Mouse (Mus musculus) ovary, adult 10 weeks (tissue): ENCODE measurements around the gene Elovl3. TPM values are rescaled to one million over a fixed set of nuclear protein-coding genes. Genes with fewer than 3 reads are reported as not detected.

ENCODE experiments used
- polyA plus RNA-seq: library from polyadenylated mRNA; stranded (reverse); fragments of 350-450 nt; fragmentation: Illumina TruSeq; extraction: RNeasy Lipid Tissue Mini Kit (QIAGEN cat#74804); gene quantifications from one replicate; pipeline ENCODE4 v1.2.3, GENCODE M21; 2014

Gene Elovl3
- not detected for polyA plus RNA-seq

GRCm38 (mm10) chr19:46131694-46132525 lies at the start of gene Elovl3:
Gene Elovl3 (plus strand): TSS chr19:46131897.

DNA sequence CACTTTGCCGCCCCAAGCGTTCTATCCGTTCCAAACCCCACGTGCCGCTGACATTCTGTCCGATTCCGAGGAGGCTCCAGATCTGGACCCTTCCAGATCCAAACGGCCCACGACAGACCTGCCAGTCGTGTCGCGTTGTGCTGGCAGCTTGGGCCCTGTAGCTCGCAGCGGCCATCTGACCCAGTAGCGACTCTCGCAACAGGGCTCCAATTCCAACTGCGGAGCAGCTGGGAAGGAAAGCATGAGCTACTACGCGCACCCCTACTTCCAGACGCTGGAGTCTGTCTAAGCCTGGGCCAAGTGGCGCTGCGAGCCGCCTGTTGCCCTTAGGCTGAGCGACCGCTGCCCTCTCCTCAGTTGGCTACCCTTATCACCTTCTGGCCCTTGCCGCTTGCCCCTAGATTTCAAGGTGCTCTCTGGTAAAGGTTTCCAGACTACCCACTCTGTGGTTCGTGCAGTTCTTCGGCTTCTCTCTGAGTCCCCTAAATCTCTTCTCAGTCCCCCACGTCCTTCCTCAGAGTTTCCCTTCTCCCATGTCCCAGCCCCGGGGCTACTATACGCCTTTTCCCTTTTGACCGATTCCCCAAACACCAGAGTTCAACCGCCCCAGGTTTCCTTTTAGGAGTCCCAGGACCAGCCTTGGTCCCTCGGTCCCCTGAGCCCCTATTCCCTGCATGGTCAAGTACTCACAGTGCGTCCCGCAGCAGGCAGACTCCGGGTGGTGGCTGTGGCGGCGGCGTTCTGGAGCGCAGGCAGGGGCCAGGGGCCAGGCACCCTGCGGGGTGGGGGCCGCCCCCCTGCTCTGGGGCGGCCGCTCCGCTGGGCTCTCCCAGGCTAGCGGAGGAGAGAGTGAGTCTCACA lies 16.0 kb downstream of the Elovl3 start, which contains the start of gene Pitx3:
Gene Pitx3 (minus strand): TSS at position 816 of the 861 bp plus-strand sequence.

DNA sequence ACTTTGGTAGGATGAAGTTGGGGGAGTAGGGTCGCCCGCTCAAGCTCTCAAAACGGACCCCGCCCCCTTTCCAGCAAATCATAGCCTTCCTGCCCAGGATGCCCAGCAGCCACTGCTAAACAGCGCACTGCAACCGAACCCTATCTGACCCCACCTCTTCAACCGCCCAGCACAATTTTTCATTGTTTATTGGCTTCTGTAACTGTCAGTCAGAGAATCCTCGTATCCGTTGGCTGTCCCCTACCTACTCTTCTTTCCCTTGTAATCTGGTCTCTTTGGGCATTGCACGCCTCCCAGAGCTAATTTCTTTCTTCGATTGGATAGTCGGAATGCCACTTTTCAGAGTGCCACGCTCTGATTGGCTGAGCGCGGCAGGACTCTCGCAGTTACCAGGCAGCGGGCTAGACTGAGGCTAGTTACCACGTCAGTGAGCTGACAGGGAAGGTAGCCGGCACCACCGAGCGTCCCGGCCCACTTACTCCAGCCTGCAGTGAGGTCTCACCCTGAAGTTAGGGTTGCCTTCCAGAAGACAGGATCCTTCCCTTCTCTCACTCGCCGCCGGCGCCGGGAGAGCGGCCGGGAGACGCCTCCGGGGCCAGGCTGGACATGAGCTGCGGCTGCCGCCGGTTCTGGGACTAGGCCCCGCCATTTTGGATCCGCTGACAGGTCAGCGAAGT lies 20.6 kb downstream of the Elovl3 start, which contains the start of gene Gbf1:
Gene Gbf1 (plus strand): TSS at position 383 of the 677 bp plus-strand sequence.

Other genes with a start within 250 kb of the Elovl3 start
- 34.5 TPM for gene Armh3, start 133.4 kb upstream of the Elovl3 start, polyA plus RNA-seq
- gene Hps6, start 128.4 kb upstream of the Elovl3 start, polyA plus RNA-seq, result 0.31 TPM
- 11.4 TPM for gene Pprc1, start 87.0 kb upstream of the Elovl3 start, polyA plus RNA-seq
- gene Ldb1, start 86.7 kb upstream of the Elovl3 start, polyA plus RNA-seq, result 24.1 TPM
- gene Nolc1, start 56.0 kb upstream of the Elovl3 start, polyA plus RNA-seq, result 18.9 TPM
- gene Pitx3, start 16.4 kb downstream of the Elovl3 start, polyA plus RNA-seq, result not detected
- gene Gbf1, start 20.6 kb downstream of the Elovl3 start, polyA plus RNA-seq, result 27.3 TPM
- 0.46 TPM for gene Nfkb2, start 172.4 kb downstream of the Elovl3 start, polyA plus RNA-seq
- gene Psd, start 195.3 kb downstream of the Elovl3 start, polyA plus RNA-seq, result 3.6 TPM
- not detected for gene Fbxl15, start 196.3 kb downstream of the Elovl3 start, polyA plus RNA-seq
- gene Cuedc2, start 206.8 kb downstream of the Elovl3 start, polyA plus RNA-seq, result 2.9 TPM
- gene Mfsd13a, start 209.2 kb downstream of the Elovl3 start, polyA plus RNA-seq, result 0.46 TPM
- gene 2310034G01Rik, start 218.4 kb downstream of the Elovl3 start, polyA plus RNA-seq, result 1.5 TPM